Mouse (Mus musculus): ENCODE results near the gene Zim1. TPM values are rescaled to one million over a fixed set of nuclear protein-coding genes. Genes with fewer than 3 reads are reported as not detected.

The Zim1 gene
- 13.2 and 18.1 TPM in 2 replicates for polyA plus RNA-seq (2012; rRNA removed)

DNA sequence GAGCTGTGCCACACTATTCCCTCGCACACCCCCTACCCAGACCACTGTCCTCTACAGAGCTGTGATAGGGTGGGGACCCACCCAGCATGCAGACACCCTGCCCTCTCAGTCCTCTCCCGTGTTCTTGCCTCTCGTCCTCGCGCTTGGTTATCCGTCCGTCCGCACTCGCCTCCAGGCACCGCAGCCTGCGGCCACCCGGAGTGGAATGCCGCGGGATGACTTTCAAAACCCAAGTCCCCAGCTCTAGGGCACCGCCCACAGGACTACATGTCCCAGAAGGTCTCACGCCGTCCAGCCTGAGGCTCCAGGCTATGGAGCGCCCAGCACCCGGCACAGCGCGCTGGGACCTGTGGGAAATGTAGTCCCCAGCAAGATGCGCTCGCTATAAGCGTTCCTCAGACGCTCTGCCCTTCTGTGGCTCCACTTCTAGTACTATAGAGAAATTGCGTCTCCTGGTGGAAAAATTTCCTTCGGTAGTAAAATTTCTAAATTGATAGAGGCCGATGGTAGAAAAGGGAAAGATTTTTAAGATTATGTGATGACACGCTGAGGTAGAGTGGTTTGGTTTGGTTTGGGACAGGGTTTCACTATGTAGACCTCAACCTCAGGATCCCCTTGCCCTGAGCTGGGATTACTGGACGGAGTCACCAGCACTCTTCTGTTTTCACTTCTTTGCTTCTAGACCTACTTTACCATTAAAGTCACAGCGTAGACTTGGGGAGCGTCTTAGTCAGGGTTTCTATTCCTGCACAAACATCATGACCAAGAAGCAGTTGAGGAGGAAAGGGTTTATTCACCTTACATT lies at the start of gene Zim1:
Zim1 (minus strand) TSS at position 210 of the 805 bp plus-strand sequence.
- TF ChIP-seq CTCF (IDR thresholded peaks at IDR 0.05; ENCODE audit: borderline replicate concordance, extremely low read depth, insufficient read depth, insufficient read length) (no peak; the same call in 1 of the 2 replicates), POLR2A (IDR thresholded peaks at IDR 0.05; ENCODE audit: borderline replicate concordance, extremely low read depth, insufficient read depth, insufficient read length, poor library complexity, severe bottlenecking) (no peak)
- DNase-seq (ENCODE audit: low read depth), result peak; percentile 97

DNA sequence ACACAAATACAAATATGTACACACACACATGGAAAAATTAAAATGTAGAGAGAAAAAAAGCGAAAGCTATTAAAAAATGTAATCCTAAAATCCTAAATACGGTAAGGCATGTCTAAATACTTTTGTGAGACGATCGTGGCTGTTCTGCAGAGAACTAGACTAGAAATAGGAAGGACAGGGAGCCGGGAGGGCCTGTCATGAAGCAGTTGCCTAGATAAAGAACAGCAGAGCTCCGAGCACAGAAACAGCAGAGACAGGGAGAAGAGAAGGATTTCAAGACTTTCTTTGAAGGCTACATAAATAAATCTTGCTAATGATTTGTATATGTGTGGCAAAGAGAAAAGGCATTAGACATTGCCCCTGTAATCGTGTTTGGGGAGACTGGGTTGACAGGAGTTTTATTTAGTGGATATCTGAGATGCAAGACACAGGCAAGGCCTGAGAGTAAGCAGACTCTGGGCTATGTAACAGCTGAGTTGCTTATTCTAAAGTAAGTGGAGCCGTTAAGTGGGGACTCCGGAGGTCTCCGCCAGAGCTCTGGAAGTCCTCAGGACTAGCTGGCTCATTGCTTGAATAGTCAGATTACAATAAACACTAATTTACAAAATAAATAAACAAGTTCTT lies 48.1 kb upstream of the Zim1 start:
- no peak for TF ChIP-seq CTCF (IDR thresholded peaks at IDR 0.05; ENCODE audit: borderline replicate concordance, extremely low read depth, insufficient read depth, insufficient read length)
- no peak for TF ChIP-seq POLR2A (IDR thresholded peaks at IDR 0.05; ENCODE audit: borderline replicate concordance, extremely low read depth, insufficient read depth, insufficient read length, poor library complexity, severe bottlenecking)
- no peak for DNase-seq (ENCODE audit: low read depth)

DNA sequence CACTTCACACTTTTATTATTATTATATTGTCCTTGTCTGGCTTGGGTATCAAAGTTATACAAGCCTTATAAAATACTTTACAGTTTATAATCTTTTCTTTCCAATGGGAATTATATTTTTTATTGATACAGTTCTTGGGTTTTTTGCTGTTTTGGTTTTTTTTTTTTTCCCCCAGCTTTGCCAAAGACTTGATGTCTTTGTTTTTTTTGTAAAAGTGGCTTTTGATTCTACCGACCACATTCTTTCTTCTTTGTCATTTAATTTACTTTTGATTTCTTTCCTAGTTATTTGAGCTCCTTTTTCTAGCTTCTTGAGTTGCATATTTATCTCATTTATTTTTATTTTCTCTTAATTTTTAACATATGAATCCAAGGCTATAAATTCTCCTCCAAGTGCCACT lies 39.8 kb upstream of the Zim1 start:
- TF ChIP-seq POLR2A (IDR thresholded peaks at IDR 0.05; ENCODE audit: borderline replicate concordance, extremely low read depth, insufficient read depth, insufficient read length, poor library complexity, severe bottlenecking), result no peak
- TF ChIP-seq CTCF (IDR thresholded peaks at IDR 0.05; ENCODE audit: borderline replicate concordance, extremely low read depth, insufficient read depth, insufficient read length), result no peak

DNA sequence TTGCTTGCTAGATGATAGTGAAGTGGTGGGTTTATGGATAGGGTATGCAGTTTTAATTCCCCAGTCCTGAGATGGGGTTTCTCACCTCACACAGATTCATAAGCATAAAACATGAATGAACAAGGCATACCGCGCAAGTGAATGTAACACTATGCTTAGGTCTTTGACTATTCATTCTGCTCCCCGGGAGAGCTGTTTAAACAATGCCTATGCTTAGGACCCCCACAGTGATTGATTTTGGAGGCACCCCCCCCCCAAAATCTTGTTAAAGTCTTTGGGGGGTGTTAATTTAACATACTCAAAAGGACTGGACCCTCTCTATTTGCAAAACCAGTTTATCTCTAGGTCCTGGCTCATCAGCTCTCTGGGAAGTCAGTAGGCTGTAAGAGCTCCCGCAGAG lies 35.7 kb upstream of the Zim1 start:
- DNase-seq (ENCODE audit: low read depth), result peak; percentile 37
- TF ChIP-seq POLR2A (IDR thresholded peaks at IDR 0.05; ENCODE audit: borderline replicate concordance, extremely low read depth, insufficient read depth, insufficient read length, poor library complexity, severe bottlenecking) (no peak), CTCF (IDR thresholded peaks at IDR 0.05; ENCODE audit: borderline replicate concordance, extremely low read depth, insufficient read depth, insufficient read length) (no peak)

More for the DNA sequence above, 39.8 kb upstream of the Zim1 start:
- no peak for DNase-seq (ENCODE audit: low read depth)

DNA sequence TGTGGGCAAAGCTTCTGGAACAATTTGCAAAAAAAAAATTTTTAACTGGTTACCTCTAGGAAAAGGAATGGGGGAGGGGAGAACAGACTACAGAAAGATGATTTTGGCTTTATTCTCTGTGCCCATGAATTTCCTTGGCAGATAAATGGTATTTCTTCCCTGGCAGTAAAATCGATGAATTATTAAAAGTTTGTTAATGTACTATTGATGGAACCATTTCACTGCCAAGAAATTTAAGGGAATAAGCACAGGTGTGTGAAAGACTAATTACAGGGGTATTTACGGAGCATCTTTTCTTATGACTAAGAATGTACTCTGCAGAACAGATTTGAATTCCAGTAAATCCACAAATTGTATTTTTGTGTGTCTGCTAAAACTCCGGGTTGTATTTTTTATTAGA lies 35.1 kb upstream of the Zim1 start:
- no peak for DNase-seq (ENCODE audit: low read depth)
- no peak for TF ChIP-seq POLR2A (IDR thresholded peaks at IDR 0.05; ENCODE audit: borderline replicate concordance, extremely low read depth, insufficient read depth, insufficient read length, poor library complexity, severe bottlenecking)
- no peak for TF ChIP-seq CTCF (IDR thresholded peaks at IDR 0.05; ENCODE audit: borderline replicate concordance, extremely low read depth, insufficient read depth, insufficient read length)

DNA sequence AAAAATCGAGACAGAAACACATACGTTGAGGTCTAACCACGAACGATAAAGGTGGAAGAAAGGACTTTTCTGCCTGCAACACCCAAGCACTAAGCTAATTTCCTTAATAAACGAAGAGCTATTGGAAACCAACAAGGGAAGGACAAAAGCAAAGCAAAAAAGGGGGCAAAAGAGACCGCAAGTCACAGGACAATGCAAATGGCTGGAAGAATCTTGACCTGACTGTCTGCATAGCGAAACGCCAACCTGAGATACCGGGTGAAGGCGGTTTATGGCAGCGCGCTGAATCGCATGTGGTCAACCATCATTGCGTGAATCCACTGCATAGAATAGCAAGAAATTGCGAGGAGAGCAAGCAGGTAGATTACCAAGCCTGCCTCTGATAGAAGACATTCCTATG lies 34.6 kb upstream of the Zim1 start:
- peak; percentile 72 for DNase-seq (ENCODE audit: low read depth)
- TF ChIP-seq CTCF (IDR thresholded peaks at IDR 0.05; ENCODE audit: borderline replicate concordance, extremely low read depth, insufficient read depth, insufficient read length), result no peak
- no peak for TF ChIP-seq POLR2A (IDR thresholded peaks at IDR 0.05; ENCODE audit: borderline replicate concordance, extremely low read depth, insufficient read depth, insufficient read length, poor library complexity, severe bottlenecking)

DNA sequence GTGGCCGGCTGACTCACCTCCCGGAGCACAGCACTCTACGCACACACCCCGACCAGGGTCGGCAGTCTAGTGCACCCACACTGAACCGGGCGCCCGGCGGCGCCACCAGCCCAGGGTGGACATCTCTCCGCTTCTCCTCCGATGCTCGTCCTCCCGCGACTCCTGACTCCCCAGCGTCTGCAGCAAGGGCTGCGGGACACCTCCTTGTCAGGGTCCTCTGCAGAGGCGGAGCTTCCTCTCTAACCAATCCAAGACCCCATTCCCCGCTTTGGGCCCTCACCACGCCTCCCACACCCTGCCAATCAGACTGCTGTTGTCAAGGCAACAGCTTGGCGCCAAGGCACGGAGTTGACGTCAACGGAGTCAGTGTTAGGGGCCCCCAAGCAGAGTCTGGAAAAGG lies 34.0 kb upstream of the Zim1 start, which contains the start of the genes Peg3 and Usp29:
Peg3 (minus strand) TSS at position 191 of the 400 bp plus-strand sequence.
Usp29 (plus strand) TSS at position 338 of the 400 bp plus-strand sequence.
- DNase-seq (ENCODE audit: low read depth), result peak; percentile 98
- TF ChIP-seq POLR2A (IDR thresholded peaks at IDR 0.05; ENCODE audit: borderline replicate concordance, extremely low read depth, insufficient read depth, insufficient read length, poor library complexity, severe bottlenecking) (peak; percentile 63; the same call in 1 of the 2 replicates), CTCF (IDR thresholded peaks at IDR 0.05; ENCODE audit: borderline replicate concordance, extremely low read depth, insufficient read depth, insufficient read length) (no peak)

DNA sequence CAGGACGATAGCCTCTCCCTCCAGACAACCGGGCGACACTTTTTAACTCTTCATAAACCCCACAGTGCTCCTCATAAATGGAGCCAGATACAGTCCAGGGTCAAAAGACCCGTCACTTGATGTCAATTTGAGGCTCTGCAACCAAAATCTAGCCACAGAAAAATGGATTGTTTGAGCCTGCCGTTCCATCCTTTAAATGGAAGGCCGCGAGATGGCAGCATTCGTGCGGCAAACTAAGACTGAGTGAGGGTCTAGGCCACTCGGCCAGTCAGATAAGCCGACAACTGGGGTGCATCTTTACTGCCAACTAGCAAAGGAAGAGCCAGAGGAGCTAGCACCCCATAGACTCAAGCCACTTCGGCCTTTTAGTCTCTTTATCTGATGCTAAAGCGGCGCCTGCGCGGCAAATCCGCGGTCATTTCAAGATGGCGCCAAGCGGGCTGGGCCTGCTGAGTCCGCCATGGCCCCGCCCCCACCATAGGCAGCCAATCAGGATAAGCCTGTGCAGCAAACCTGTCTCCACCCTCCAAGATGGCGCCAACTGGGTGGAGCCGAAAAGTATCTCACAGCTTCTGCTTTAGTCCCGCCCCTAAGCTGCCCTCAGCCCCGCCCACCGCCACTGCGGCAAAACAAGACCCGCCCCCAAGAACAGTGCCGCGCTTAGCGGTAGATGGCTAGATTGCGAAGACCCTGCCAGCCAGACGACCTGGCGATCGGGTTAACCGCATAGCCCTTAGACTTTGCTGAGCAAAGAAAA lies 33.0 kb upstream of the Zim1 start:
- no peak for TF ChIP-seq POLR2A (IDR thresholded peaks at IDR 0.05; ENCODE audit: borderline replicate concordance, extremely low read depth, insufficient read depth, insufficient read length, poor library complexity, severe bottlenecking)
- TF ChIP-seq CTCF (IDR thresholded peaks at IDR 0.05; ENCODE audit: borderline replicate concordance, extremely low read depth, insufficient read depth, insufficient read length), result 0 out of 2 replicates have a peak, but pooled peaks have one; percentile 26
- peak; percentile 99 for DNase-seq (ENCODE audit: low read depth)

DNA sequence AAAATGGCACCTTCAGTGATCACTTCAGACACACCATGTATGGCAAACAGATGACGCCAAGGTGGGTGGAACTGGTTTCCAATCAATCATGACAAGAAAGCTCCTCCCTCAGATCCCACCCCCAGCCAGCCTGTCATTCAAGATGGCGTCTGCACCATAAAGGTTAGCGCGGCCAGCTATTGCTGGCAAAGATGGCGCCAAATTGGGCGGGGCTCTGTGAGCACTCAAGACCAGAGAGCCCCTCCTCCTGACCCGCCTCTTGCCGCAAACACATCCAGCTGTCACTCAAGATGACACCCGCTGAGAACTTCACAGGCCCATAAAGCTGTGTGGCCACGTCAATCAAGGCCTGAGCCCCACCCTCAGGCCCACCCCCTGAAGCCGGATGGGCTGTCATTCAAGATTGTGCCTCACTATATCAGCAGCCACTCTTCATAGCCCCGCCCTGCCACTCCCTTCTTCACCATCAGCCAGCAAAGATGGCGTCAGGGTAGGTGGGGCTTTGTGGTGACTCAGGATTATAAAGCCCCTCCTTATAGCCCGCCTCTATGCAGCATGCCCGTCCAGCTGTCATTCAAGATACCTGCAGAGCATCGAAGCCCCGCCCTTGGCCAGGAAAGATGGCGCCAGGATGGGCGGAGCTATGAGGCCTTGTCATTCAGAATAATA lies 32.1 kb upstream of the Zim1 start:
- TF ChIP-seq POLR2A (IDR thresholded peaks at IDR 0.05; ENCODE audit: borderline replicate concordance, extremely low read depth, insufficient read depth, insufficient read length, poor library complexity, severe bottlenecking) (no peak), CTCF (IDR thresholded peaks at IDR 0.05; ENCODE audit: borderline replicate concordance, extremely low read depth, insufficient read depth, insufficient read length) (no peak)
- peak; percentile 100 for DNase-seq (ENCODE audit: low read depth)

DNA sequence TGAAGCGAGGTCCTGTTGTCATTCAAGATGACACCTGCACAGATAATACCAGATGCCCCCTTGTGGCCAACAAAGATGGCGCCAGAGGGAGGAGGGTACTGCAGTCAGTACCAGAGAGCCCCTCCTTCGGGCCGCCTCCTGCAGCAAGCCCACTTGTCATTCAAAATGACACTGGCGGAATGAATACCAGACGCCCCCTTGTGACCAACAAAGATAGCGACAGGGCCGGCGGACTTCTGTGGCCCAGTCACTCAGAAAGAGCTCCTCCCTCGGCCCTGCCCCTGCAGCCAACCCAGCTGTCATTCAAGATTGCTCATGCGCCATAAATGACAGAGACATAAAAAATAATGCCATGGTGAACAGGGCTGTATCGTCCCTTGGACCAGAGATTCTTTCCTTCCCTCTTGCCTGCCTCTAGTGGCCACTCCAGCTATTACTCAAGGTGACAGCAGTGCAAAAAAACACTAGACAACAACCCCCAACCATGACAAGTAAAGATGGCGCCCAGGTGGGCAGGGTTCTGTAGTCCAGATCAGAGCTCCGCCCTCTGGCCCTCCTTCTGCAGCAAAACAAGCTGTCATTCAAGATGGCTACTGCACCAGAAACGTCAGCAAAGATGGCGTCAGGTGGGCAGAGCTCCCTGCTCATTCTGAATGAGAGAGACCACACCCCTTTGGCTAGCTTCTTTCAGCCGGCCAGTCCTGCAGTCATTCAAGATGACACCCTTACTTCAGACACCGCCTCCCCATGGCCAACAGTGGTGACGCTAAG lies 31.3 kb upstream of the Zim1 start:
- DNase-seq (ENCODE audit: low read depth), result peak; percentile 98
- TF ChIP-seq CTCF (IDR thresholded peaks at IDR 0.05; ENCODE audit: borderline replicate concordance, extremely low read depth, insufficient read depth, insufficient read length) (peak; percentile 54), POLR2A (IDR thresholded peaks at IDR 0.05; ENCODE audit: borderline replicate concordance, extremely low read depth, insufficient read depth, insufficient read length, poor library complexity, severe bottlenecking) (no peak)

Data from brain, embryonic 14.5 days (tissue).